19 mouse cellular contexts compared by ENCODE assay signal in the genomic region with DNA sequence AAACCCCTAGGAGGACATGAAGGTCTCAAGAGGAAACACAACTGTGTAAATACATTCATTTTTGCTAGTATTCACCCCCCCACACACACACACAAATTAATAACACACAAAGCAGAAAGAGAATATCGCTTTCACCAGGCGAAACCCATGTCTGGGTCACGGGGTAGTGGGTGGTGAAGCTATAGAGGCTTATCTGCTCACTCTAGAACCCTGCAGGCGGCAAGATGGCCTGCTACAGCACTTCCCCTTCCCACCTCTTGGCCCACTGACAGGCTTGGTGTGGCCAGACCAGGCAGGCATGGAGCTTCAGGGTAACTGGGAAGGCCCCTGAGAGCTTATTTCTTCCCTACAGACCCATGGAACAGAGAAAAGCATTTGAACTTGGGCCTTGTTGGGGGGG.
"Had no signal": no experiment of that assay in that cellular context is flagged by ENCODE, and none has a peak within 500 bp of the region (broad histone marks: within the 10 kb centered on the region; RNA-seq: fewer than 3 reads in every experiment).

No protein-coding gene starts in this region.

- H3K9me3 ChIP-seq: liver, embryonic 13.5 days; neural tube, embryonic 12.5 days; stomach, embryonic 15.5 days had no signal

- H3K4me1 ChIP-seq: stomach, embryonic 15.5 days had no signal

- DNase-seq: kidney, adult 2 months; kidney, postnatal 10 days; kidney, postnatal 36 days; layer of hippocampus, postnatal 36 days; liver, embryonic 13.5 days; lung, embryonic 14.5 days; midbrain, embryonic 14.5 days; right cerebral cortex, adult 18-20 months; right cerebral cortex, postnatal 25 days; spleen, adult 18-20 months; thymus, postnatal 25 days had no signal

- H3K4me3 ChIP-seq: left cerebral cortex, adult 2 months; liver, embryonic 13.5 days; megakaryocyte, embryonic 14.5 days; neural tube, embryonic 12.5 days; stomach, embryonic 15.5 days had no signal

- H3K36me3 ChIP-seq: liver, embryonic 13.5 days; neural tube, embryonic 12.5 days; stomach, embryonic 15.5 days had no signal

- H3K4me2 ChIP-seq: liver, embryonic 13.5 days; lung, embryonic 14.5 days; midbrain, embryonic 11.5 days; neural tube, embryonic 12.5 days; stomach, embryonic 15.5 days had no signal

- ATAC-seq: intestine, embryonic 16.5 days; lung, postnatal 0 days had no signal

- H3K27ac ChIP-seq: left cerebral cortex, adult 2 months; liver, embryonic 13.5 days; macrophage; neural tube, embryonic 12.5 days; stomach, embryonic 15.5 days had no signal

- H3K9ac ChIP-seq: liver, embryonic 13.5 days; lung, embryonic 14.5 days; neural tube, embryonic 12.5 days; stomach, embryonic 15.5 days had no signal

- H3K27me3 ChIP-seq: neural tube, embryonic 12.5 days; stomach, embryonic 15.5 days had no signal
